Mouse (Mus musculus) ES-Bruce4 (cell line): Measurements from ENCODE around the gene Chpf2. TPM values are rescaled to one million over a fixed set of nuclear protein-coding genes. Genes with fewer than 3 reads are reported as not detected.

ENCODE experiments used
- H3K27ac ChIP-seq: 2 replicates; pipeline ENCODE4 v1.5.1; 2012; ENCODE audit warnings: low read length, inconsistent platforms; ENCODE audit not compliant: insufficient read depth
- H3K27me3 ChIP-seq: 2 replicates; pipeline ENCODE4 v1.6.1; 2012; ENCODE audit warnings: mild to moderate bottlenecking, low read length, inconsistent platforms; ENCODE audit not compliant: control insufficient read depth, poor library complexity, insufficient read depth, severe bottlenecking
- H3K36me3 ChIP-seq: 2 replicates; pipeline ENCODE4 v1.6.1; 2012; ENCODE audit warnings: inconsistent platforms, mild to moderate bottlenecking, low read length, moderate library complexity; ENCODE audit not compliant: control insufficient read depth, poor library complexity, insufficient read depth, severe bottlenecking
- H3K4me1 ChIP-seq: one replicate; pipeline ENCODE4 v1.8.1; 2011; ENCODE audit warnings: low read length; ENCODE audit not compliant: control insufficient read depth, insufficient read depth
- H3K4me3 ChIP-seq: 2 replicates; pipeline ENCODE4 v1.5.1; 2011; ENCODE audit warnings: low read depth, mild to moderate bottlenecking, low read length
- H3K9ac ChIP-seq: 2 replicates; pipeline ENCODE4 v1.6.1; 2012; ENCODE audit warnings: low read depth, mild to moderate bottlenecking, inconsistent platforms; ENCODE audit not compliant: poor library complexity, severe bottlenecking
- H3K9me3 ChIP-seq: replicated peaks from 2 replicates; pipeline ENCODE4 v1.6.1; 2012; ENCODE audit warnings: mild to moderate bottlenecking, low read length, inconsistent platforms; ENCODE audit not compliant: control insufficient read depth, poor library complexity, insufficient read depth, severe bottlenecking
- CTCF ChIP-seq: IDR thresholded peaks from one replicate; pipeline ENCODE4 v1.8.1; 2011; ENCODE audit warnings: low read depth, low read length
- EP300 ChIP-seq: IDR thresholded peaks from 2 replicates; pipeline ENCODE4 v1.6.1; 2011; ENCODE audit warnings: low read depth, low read length; ENCODE audit not compliant: insufficient read depth
- POLR2A ChIP-seq: IDR thresholded peaks from one replicate; pipeline ENCODE4 v1.8.1; 2011; ENCODE audit warnings: low read length; ENCODE audit not compliant: insufficient read depth
- polyA plus RNA-seq: library from polyadenylated mRNA; stranded (reverse); fragments of >200 nt; gene quantifications from 2 replicates; pipeline ENCODE4 v1.2.4, GENCODE M21; 2011; ENCODE audit warnings: low read depth; ENCODE audit not compliant: missing spikeins, insufficient read depth, insufficient read length

The Chpf2 gene
- polyA plus RNA-seq, 1 experiment = 8.3 TPM

DNA sequence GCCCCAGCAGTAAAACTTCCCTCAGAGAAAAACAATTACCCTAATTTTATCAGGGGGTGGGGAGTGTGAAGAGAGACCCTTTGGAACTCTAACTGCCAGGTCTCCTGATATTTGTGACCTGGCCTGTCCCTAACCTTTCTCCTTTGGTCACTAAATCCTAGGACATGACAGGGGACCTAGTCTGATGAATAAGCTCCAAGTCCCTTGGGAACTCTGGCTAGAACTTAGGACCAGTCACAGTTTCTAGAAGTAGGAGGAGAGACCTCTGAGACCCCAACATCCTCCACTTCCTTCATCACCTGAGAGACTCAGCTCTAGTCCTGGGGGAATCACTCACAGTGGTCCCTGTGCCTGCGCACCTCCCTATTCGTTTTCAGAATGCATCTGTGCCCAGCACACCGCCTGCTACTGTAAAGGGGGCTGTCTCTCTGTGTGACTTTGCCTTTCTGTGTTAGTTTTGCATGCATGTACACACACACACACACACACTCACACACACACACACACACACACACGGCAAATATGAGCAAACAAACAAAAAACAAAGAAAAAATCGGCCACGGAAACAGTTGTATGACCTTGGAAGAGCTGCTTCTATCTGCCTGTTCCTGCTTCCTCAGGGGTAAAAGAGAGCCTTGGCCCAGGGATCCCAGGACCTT lies 18.9 kb downstream of the Chpf2 start:
- 0 out of 2 replicates have a peak overlapping the region, but pooled peaks have one; percentile 54 for H3K4me3 ChIP-seq
- no peaks in the 10 kb centered on the region for H3K36me3 ChIP-seq
- H3K9ac ChIP-seq = peak overlapping the region; percentile 46; the same call in 1 of the 2 replicates
- TF ChIP-seq POLR2A (no peak), EP300 (no peak), CTCF (no peak)
- peaks cover 10% of the 10 kb centered on the region for H3K27me3 ChIP-seq
- H3K9me3 ChIP-seq = no peaks in the 10 kb centered on the region
- H3K4me1 ChIP-seq = no peaks in the 10 kb centered on the region
- H3K27ac ChIP-seq = no peak overlapping the region

DNA sequence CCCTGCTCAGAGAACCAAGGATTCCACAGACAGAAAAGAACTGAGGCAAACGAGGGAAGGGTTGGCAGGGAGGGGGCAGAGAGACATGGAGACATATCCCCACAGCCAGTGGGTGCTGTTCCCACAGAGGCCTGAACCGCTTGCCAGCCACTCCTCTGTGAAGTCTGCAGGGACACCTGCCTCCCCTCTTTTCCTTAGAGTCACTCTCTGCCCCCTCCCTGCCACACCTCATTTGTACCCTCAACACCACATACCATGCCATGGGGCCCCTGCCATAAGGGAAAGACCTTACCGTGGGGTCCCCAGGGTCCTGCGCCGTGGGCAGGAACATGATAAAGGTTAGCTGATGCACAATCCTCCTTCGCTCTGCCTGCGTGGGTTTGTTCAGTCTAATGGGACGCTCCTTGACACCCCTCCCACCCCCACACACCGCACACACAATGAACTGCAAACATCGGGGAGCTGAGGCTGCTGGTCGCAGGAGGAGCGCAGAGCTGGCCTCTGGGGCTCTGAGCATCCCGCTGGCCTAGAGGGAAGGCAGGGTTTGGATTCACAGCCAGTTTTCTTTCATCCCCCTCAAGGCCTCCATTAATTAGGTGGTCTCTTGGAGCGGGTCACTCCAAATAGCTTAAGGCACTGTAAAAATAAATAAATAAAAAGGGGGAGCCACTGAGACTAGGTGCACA lies 19.6 kb downstream of the Chpf2 start:
- TF ChIP-seq CTCF (no peak), POLR2A (no peak), EP300 (no peak)
- Histone ChIP-seq H3K27me3 (peaks cover 10% of the 10 kb centered on the region), H3K27ac (no peak overlapping the region), H3K9ac (no peak overlapping the region), H3K4me1 (no peaks in the 10 kb centered on the region), H3K4me3 (no peak overlapping the region), H3K9me3 (no peaks in the 10 kb centered on the region), H3K36me3 (no peaks in the 10 kb centered on the region)

DNA sequence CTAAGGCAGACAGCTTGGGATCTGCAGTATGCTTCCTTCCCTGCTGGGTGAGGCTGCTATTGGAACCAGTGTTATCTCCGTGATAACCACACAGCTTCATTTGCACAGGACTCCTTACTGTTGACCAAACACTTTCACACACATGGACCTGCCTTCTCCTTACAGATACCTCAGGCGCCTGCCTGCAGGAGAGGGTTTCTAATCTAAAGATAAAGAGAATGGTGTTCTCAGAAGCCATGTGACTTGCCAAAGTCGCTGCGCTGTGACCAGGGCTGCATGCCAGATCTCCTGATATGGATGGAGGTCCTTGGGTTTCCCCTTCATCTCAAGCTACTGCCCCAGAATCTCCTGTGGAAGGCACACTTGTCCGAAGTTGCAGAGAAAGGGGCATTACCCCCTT lies 22.8 kb downstream of the Chpf2 start:
- Histone ChIP-seq H3K4me3 (no peak overlapping the region), H3K36me3 (no peaks in the 10 kb centered on the region), H3K27me3 (no peaks in the 10 kb centered on the region), H3K4me1 (no peaks in the 10 kb centered on the region), H3K9me3 (no peaks in the 10 kb centered on the region), H3K27ac (no peak overlapping the region), H3K9ac (no peak overlapping the region)
- TF ChIP-seq POLR2A = no peak
- TF ChIP-seq CTCF = no peak
- TF ChIP-seq EP300 = no peak

DNA sequence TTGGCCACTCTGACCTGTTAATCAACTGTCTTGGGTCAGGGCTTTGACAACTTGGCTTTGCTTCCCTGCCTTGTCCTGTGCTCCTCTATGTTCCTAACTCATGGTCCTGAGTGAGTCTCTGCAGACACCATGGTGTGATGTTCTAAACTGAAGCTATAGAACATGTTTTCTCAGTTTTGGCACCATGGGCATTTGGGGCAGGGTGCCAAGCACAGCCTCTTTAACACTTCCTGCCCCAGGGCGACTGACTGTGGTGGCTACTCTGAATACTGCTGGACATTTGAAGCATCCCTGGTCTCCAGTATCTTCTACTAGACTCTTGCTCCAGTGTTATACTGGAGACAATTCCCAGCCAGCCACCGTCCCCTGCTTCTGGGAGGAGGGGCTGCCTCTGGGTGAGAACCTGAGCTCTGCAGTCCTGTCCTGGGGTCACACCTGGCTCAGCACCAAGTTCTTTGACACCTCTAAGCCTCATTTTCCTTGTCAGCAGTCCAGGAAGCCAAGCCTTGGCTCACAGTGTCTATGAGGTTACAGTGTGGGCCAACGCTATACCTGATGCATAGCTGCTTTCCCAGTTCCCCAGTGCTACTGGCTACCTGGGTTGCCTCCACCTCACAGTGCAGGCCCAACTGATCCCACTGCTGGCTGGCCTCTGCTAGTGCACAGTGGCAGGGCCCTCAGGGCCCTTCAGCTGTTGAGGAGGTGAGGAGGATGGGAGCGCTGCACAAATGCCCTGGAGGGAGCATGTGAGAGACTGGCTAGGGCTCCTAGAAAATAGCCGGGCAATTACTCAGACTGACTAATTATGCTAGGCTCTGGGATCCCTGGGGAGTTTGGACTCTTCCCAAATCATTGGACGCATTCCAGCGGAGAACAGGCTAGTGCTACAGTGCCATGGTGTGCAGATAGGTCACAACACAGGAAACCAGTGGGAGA lies 25.1 kb downstream of the Chpf2 start:
- Histone ChIP-seq H3K9ac (no peak overlapping the region), H3K9me3 (no peaks in the 10 kb centered on the region), H3K36me3 (no peaks in the 10 kb centered on the region), H3K4me3 (no peak overlapping the region), H3K27ac (no peak overlapping the region), H3K27me3 (no peaks in the 10 kb centered on the region), H3K4me1 (no peaks in the 10 kb centered on the region)
- TF ChIP-seq EP300 = no peak
- no peak for TF ChIP-seq POLR2A
- no peak for TF ChIP-seq CTCF

DNA sequence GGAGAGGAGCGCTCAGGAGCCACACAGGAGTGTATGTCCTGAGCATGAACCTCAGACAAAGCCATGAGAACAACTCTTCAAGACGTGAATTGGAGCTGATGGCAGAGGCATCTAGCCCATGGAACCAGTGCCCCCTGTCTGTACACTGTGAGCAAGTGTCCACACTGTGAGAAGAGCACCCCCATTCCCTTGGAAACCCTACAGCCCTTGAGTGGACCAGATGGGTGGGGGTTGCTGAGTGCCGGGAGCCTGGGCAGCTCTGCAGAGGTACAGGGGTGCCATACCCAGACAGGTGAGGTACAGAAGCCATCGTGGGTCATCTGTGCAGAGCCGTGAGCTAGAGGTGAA lies 25.7 kb downstream of the Chpf2 start:
- no peak overlapping the region for H3K27ac ChIP-seq
- H3K9ac ChIP-seq = no peak overlapping the region
- no peaks in the 10 kb centered on the region for H3K36me3 ChIP-seq

DNA sequence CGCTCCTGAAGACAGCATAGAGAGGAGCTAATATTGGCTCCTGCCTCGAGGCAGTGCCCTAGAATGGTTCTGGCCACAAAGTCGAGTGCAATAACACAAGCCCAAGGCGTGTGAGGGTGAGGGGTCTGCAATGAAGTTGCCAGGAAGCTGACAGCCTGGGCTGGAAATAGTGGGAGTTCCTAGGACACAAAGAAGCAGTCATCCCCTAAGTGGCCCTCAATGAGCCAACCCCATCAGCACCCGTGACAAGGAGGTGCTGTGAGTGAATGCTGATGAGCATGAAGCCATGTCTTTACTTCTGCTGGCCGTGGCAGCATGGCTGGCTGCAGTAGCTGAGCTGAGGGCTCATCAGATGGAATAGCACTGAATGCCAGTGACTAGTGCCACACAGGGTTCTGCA lies 28.6 kb downstream of the Chpf2 start:
- Histone ChIP-seq H3K4me3 (no peak overlapping the region), H3K9me3 (no peaks in the 10 kb centered on the region), H3K27me3 (no peaks in the 10 kb centered on the region), H3K9ac (no peak overlapping the region), H3K27ac (no peak overlapping the region), H3K4me1 (no peaks in the 10 kb centered on the region), H3K36me3 (no peaks in the 10 kb centered on the region)
- no peak for TF ChIP-seq POLR2A
- TF ChIP-seq EP300 = no peak
- TF ChIP-seq CTCF = no peak

More for the DNA sequence above, 25.7 kb downstream of the Chpf2 start:
- no peaks in the 10 kb centered on the region for H3K9me3 ChIP-seq
- H3K27me3 ChIP-seq = no peaks in the 10 kb centered on the region
- no peak overlapping the region for H3K4me3 ChIP-seq
- no peak for TF ChIP-seq EP300
- no peaks in the 10 kb centered on the region for H3K4me1 ChIP-seq
